Mouse (Mus musculus) adrenal gland, adult 2 months (tissue): Measurements from ENCODE around the gene Gcnt1. TPM values are rescaled to one million over a fixed set of nuclear protein-coding genes. Genes with fewer than 3 reads are reported as not detected.

ENCODE experiments used
- DNase-seq: peaks from one replicate; pipeline ENCODE4 v3.0.0; 2021
- polyA plus RNA-seq: library from polyadenylated mRNA; depleted of rRNA; stranded (reverse); fragments of >200 nt; gene quantifications from 2 replicates; pipeline ENCODE4 v1.2.3, GENCODE M21; 2012
- total RNA-seq, 2 experiments: library from RNA; stranded (reverse); gene quantifications; 2 replicates each; pipeline ENCODE4 v1.2.3; 2021

Gene Gcnt1
- total and polyA plus RNA-seq, 3 experiments: 0.35 to 2.6 (median 2.4) TPM

GRCm38 (mm10) chr19:17366364-17367090 is 6.1 kb downstream of the Gcnt1 start:
- no peak for DNase-seq

GRCm38 (mm10) chr19:17364741-17365140 is 7.9 kb downstream of the Gcnt1 start:
- peak; percentile 22 for DNase-seq

- DNase-seq: no peak
Measured at GRCm38 (mm10) chr19:17361181-17361580, 11.5 kb downstream of the Gcnt1 start.

GRCm38 (mm10) chr19:17359315-17359890 is 13.2 kb downstream of the Gcnt1 start:
- no peak for DNase-seq

- DNase-seq: no peak
Measured at GRCm38 (mm10) chr19:17357391-17357790, 15.3 kb downstream of the Gcnt1 start.

GRCm38 (mm10) chr19:17356932-17357331 is 15.7 kb downstream of the Gcnt1 start:
- DNase-seq: no peak

- DNase-seq: peak; percentile 32
Measured at GRCm38 (mm10) chr19:17355950-17356867, 16.4 kb downstream of the Gcnt1 start.

GRCm38 (mm10) chr19:17355361-17355760 is 17.3 kb downstream of the Gcnt1 start:
- DNase-seq: no peak

GRCm38 (mm10) chr19:17354797-17355196 is 17.8 kb downstream of the Gcnt1 start:
- no peak for DNase-seq

- DNase-seq: no peak
Measured at GRCm38 (mm10) chr19:17354362-17354761, 18.3 kb downstream of the Gcnt1 start.

- no peak for DNase-seq
Measured at GRCm38 (mm10) chr19:17353727-17354126, 18.9 kb downstream of the Gcnt1 start.

- no peak for DNase-seq
Measured at GRCm38 (mm10) chr19:17347852-17348251, 24.8 kb downstream of the Gcnt1 start.

- no peak for DNase-seq
Measured at GRCm38 (mm10) chr19:17346716-17347474, 25.7 kb downstream of the Gcnt1 start.

- no peak for DNase-seq
Measured at GRCm38 (mm10) chr19:17344881-17345280, 27.8 kb downstream of the Gcnt1 start.

- no peak for DNase-seq
Measured at GRCm38 (mm10) chr19:17339563-17339962, 33.1 kb downstream of the Gcnt1 start.

- DNase-seq: no peak
Measured at GRCm38 (mm10) chr19:17337057-17337679, 35.5 kb downstream of the Gcnt1 start.

GRCm38 (mm10) chr19:17336646-17337045 is 36.0 kb downstream of the Gcnt1 start:
- DNase-seq: no peak

- DNase-seq: no peak
Measured at GRCm38 (mm10) chr19:17334644-17335333, 37.9 kb downstream of the Gcnt1 start.

GRCm38 (mm10) chr19:17333043-17333442 is 39.6 kb downstream of the Gcnt1 start:
- no peak for DNase-seq

- no peak for DNase-seq
Measured at GRCm38 (mm10) chr19:17328916-17329315, 43.7 kb downstream of the Gcnt1 start.

GRCm38 (mm10) chr19:17327881-17328404 is 44.7 kb downstream of the Gcnt1 start:
- DNase-seq: no peak
